Mouse (Mus musculus): ENCODE measurements around the gene Ctsf. TPM values are rescaled to one million over a fixed set of nuclear protein-coding genes. Genes with fewer than 3 reads are reported as not detected.
"Not testable (repeated sequence)": the region's sequence is repeated elsewhere in the genome, so short reads cannot be mapped to it uniquely, and the experiment has no call there.

Gene Ctsf
- polyA plus RNA-seq (2012; rRNA removed), result 138 and 145 TPM in 2 replicates

DNA sequence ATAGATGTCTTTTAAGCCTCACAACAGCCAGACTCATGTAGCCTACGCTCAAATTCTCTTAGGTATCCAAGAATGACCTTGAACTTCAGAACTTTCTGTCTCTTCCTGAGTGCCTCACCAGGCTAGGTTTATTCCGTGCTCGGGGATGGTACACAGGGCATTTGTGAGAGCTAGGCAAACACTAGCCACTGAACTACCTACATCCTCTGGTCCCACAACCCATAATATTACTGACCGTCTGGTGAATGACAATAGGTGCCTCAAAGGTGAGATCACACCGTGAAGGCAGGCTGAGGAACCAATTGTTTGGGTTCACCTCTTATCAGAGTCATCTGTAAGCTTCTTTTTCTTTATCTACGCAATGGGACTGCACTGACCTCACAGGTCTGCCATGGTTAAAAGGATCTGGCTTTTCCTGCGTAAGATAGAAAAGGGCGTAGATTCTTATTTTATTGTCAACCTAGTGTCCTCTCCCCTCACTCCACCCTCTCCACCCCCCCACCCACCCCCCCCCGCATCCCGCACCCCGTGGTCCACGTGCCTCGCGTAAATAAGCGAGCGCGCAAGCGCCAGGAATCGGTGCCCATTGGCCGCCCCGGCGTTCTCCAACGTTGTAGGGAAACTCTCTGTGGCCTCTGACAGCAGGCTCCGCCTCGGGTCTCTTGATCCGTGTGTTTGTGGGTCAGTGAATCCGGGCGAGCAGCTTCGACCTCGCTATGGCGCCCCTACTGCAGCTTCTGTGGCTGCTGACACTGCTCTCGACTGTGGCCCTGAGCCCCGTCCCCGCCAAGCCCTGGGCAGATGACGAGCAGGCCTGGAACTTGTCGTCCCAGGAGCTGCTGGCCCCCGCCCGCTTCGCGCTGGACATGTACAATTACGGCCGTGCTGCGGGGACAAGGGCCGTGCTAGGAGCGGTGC lies at the start of gene Ctsf:
Ctsf (plus strand) TSS at position 579 of the 918 bp plus-strand sequence.
- DNase-seq (ENCODE audit: extremely low spot score in 1 of 2, low spot score in 1 of 2), result peak; percentile 86 to 93

DNA sequence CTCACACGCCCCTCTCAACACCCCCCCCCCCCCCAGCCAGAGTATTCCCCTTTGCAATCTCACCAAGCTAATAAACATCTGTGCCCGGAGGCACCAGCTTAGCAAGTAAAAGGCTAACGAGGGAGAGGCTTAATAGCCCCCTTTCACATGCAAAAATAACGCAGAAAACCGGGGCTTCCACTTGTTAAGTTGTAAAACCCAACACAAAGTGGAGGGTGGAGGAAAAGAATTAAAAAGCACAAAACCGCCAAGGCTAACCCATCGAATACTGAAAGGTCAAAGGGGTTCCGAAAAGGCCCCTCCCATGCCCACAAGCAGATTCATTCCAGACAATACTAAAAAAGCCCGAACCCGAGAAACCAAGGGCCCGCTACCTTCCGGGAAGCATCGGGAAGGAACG lies 44.6 kb upstream of the Ctsf start:
- no peak for DNase-seq (ENCODE audit: extremely low spot score in 1 of 2, low spot score in 1 of 2)

DNA sequence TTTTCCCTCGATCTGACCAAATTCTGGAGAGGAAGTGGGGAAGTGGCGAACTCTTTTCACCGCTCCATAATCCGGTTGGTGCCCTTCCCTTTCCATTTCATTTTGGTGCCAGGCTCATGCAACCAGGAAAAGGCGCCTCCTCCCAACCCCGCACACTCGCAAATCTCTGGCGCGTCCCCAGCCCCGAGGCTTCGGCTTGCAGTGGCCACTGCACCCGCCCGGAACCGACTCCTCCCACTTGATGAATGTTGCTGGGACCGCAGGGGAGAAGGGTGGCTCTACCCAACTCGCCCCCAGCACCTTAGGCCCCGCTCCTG lies 44.2 kb upstream of the Ctsf start:
- no peak for DNase-seq (ENCODE audit: extremely low spot score in 1 of 2, low spot score in 1 of 2)

DNA sequence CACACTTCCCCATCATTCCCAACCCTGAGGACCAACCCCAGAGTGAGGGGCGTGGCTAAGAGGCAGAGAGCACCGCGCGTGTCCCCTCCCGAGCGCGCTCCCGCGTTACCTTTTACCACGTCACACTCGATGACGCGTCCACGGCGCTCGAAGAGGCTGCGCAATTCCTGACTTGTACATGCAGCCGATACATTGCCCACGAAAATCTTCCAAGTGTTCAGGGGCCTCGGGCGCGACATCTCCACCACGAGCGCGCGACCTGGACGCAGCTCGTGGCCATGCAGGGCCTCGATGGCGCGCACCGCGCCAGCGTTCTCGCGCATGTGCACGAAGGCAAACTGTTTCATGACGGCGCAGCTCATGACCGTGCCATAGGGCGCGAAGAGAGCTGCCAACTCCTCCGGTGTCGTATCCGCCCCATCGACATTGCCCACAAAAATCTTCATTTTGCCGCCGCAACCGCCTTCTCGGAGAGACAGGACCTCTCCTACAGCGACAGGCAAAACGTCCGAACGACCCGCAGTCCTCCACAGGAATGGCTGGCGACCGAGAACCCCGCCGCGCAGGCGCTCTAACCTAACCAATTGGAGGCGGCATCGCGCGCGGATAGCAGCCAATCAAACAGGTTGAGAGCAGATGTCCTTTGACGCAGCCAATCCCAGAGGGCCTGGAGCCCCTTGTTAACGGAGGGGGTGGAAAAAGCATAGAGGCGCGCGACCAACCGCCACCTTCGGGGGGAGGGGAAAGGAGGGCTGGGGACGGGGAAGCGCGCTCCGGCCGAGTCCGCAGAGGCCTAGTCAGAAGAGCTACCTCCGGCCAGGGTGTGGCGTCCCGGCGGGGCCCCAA lies 43.6 kb upstream of the Ctsf start, which contains the start of the genes Gm21992 and Rbm14:
Gm21992 (minus strand) TSS at position 550 of the 846 bp plus-strand sequence.
Rbm14 (minus strand) TSS at position 572 of the 846 bp plus-strand sequence.
- peak; percentile 97 to 99 for DNase-seq (ENCODE audit: extremely low spot score in 1 of 2, low spot score in 1 of 2)

DNA sequence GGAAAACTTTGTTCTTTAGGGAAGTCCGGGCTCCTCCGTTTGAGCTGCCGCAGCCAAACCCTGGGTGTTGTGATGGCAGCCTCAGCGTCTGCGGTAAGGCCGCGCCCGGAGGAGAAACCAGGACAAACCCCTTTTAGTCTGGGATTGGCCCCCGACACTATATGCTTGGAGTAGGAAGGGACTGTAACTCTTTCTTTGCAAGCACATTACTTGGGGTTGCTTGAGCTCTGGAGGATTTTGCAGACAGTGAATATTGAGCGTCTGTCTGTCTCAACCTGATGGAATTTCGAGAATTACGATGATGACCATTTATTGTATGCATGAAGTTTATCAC lies 43.1 kb upstream of the Ctsf start:
- DNase-seq (ENCODE audit: extremely low spot score in 1 of 2, low spot score in 1 of 2), result no peak

DNA sequence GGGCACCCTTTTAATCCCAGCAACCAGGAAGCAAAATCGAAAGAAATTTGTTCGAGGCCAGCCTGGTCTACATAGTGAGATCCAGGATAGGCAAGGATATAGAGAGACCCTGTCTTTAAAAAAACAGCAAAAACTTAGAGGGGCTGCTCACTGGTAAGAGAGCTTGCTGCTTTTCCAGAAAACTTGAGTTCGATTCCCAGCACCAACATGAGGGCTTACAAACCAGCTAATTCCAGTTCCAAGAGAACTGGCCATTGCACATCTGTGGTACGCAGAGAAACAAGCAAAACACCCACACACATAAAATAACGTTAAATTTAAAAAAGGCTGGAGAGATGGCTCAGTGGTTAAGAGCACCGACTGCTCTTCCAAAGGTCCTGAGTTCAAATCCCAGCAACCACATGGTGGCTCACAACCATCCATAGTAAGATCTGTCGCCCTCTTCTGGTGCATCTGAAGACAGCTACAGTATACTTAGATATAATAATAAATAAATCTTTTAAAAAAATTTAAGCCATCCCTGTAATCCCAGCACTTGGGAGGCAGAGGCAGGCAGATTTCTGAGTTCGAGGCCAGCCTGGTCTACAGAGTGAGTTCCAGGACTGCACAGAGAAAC lies 42.5 kb upstream of the Ctsf start:
- DNase-seq (ENCODE audit: extremely low spot score in 1 of 2, low spot score in 1 of 2), result not testable (repeated sequence)

DNA sequence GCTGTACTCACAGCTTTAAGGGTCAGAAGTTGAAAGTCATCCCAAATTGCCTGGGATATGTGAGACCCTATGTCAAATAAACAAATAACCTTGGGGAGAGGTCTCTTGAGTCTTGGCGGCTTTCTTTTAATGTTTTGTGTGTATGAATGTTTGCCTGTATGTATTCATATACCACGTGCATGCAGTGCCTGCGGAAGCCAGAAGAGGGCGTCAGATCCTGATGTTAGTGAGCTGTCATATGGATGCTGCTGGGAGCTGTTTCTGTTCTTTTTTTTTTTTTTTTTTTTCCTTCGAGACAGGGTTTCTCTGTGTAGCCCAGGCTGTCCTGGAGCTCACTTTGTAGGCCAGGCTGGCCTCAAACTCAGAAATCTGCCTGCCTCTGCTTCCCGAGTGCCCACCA lies 41.9 kb upstream of the Ctsf start:
- no peak for DNase-seq (ENCODE audit: extremely low spot score in 1 of 2, low spot score in 1 of 2)

DNA sequence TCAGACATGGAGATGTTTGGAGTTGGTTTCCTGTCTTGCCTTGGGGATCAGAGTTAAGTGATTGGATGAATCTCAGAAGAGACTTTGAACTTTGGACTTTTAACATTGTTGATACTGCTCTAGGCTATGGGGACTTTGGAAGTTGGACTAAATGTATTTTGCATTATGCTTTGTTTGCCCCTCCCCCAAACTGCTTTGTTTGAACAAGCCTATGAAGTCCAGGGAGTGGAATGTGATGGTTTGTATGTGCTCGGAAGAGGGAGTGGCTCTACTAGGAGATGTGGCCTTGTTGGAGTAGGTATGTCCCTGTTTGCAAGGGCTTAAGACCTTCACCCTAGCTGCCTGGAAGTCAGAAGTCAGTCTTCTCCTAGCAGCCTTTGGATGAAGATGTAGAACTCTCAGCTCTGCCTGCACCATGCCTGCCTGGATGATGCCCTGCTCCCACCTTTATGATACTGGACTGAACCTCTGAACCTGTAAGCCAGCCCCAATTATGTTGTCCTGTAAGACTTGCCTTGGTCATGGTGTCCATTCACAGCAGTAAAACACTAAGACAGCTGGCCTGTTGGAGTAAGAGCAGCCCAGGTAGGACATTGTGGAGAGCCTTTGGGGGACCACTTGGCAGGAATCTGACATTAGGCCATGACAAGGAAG lies 37.6 kb upstream of the Ctsf start:
- DNase-seq (ENCODE audit: extremely low spot score in 1 of 2, low spot score in 1 of 2), result no peak

DNA sequence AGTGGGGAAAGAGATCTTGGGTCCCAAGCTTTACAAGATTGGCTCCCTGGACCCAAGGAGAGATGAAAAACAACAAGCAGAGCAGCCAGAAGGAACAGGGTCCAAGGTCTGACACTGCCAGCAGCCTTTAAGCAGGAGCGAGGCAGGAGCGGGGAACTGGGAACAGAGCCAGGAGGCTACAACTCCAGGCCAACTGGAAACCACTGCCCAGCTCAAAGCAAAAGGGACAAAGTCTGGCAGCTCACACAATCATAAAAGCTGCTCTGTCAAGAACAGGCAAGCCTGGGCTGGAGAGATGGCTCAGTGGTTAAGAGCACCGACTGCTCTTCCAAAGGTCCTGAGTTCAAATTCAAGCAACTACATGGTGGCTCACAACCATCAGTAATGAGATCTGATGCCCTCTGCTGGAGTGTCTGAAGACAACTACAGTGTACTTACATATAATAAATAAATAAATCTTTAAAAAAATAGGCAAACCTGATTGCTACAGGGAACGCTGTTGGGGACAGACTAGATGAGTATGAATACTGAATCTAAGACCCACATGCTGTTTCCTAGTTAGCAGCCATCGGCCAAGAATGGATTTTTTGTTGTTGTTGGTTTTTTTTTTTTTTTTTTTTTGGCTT lies 34.1 kb upstream of the Ctsf start:
- peak; percentile 65 to 71 for DNase-seq (ENCODE audit: extremely low spot score in 1 of 2, low spot score in 1 of 2)

DNA sequence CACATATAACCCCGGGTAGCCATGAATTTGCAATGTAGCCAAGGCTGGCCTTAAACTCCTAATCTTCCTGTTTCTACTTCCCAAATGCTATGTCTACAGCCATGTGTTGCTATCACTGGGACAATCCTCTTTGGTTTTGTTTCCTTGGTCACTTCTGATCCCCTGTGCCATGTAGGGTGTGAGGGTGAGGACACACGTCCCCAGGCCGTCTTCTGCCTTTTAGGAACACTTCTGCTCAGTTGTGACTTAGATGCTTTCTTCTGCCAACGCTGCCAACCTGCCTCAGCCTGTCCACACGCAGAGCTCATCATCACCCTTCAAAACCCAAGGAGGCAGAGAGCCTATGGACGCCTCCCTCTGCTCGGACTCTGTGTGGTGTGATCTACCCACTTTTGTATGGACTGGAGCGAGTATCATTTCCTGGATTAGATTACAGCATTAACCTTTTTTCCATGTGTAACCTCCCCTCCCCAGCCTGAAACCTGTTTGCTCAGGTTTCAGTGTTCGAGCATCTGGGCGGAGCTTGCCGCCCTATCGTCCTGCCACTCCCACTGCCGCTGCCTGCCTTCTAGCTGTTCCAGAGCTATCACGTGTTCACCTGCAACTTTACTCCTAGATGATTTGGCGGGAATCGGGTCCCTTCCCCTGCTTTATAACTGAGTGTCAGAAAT lies 26.4 kb upstream of the Ctsf start:
- DNase-seq (ENCODE audit: extremely low spot score in 1 of 2, low spot score in 1 of 2), result no peak

DNA sequence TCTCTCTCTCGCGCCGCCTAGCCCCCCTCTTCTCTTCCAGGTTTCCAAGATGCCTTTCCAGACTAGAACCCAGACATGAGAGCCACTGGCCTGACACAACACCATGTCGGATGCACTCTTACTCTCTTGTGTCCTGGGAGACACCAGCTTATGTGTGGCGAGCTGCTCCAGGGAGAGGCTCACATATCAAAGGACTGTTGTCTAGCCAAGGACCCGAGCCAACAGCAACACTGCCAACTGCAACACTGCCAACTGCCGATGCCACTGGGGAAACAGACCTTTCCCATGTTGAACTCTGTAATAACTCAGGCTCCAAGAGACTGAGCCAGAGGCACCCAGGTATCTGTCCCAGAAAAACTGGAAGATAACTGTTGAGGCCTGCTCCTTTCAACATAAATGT lies 25.8 kb upstream of the Ctsf start:
- DNase-seq (ENCODE audit: extremely low spot score in 1 of 2, low spot score in 1 of 2), result peak in 1 of 2 experiments; percentile 59

DNA sequence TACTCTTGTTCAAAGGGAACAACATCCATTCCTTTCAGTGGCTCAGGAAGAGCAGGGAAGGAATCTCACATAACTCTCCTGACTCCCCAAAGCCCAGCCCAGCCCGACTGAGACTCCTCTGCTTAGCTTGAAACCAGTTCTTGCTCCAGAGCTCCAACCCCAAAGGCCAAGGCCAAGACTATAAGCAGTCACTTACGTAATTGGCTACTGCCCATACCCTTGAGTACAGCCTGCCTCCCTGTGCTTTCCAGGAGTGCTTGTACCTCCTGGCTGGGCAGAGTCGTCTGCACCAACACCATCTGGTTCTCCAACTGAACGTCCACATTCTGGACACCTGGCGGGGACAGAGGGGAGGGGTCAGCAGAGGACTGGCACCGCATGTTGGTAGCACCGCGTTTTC lies 21.0 kb upstream of the Ctsf start:
- no peak for DNase-seq (ENCODE audit: extremely low spot score in 1 of 2, low spot score in 1 of 2)

DNA sequence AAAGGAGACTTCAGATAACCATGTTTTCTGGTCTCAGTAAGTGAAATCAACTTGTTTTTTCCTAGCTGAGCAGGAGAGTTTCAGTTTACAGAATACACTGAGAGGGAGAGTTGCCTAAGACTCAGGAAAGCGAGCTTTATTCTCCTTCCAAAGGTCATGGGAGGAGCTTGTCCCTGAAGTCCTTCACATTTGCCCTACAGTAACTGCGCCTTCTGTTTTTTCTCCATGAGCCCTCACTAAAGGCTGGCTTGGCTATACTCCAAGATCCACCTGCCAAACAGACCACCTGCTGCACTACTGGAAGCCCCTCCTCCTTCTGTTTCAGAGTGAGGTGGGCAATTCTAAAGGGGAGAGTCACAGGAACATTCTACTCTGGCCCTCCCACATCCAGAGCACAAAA lies 18.8 kb upstream of the Ctsf start:
- no peak for DNase-seq (ENCODE audit: extremely low spot score in 1 of 2, low spot score in 1 of 2)

DNA sequence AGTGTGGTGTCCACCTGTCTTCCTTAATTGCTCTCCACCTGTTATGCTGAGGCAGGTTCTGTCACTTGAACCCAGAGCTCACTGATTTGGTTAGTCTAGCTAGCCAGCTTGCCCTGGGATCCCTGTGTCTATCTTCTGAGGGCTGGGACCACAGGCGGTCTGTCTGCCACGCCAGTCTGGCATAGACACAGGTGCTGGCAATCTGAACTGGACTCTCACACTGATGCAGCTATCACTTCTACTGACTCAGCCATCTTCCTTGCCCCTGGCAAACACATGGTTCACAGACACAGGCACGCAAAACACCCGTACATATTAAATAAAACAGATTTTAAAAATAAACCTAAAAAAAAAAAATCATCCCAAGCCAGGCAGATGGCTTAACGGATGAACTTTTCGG lies 17.9 kb upstream of the Ctsf start:
- no peak for DNase-seq (ENCODE audit: extremely low spot score in 1 of 2, low spot score in 1 of 2)

DNA sequence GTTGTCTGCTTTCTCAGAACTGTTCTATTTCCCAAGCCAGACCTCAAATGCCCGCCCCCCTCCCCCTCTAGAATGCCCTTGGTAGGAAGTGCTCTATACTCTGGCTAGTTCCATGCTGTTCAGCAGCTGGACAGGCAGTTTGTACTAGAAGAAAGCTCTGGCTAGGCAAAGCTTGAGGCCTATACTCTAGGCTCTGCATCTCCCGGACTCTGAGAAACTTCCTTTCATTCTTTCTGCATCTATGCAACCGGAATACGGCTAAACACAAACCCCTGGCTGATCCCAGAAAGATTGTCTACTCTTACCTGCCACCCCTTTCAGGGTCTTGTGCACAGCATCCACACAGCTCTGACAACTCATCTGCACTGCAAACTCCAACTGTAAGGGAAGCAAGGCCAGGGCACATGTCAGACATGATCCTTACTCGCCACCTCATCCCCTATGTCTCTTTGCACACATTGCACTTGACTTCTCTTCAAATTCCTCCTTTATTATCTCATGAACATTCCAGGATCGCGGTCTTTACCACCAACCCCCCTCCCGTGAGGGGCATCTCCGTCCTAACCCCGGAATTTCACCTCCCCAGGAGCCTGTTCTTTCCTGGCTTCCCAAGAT lies 16.3 kb upstream of the Ctsf start:
- DNase-seq (ENCODE audit: extremely low spot score in 1 of 2, low spot score in 1 of 2), result no peak

DNA sequence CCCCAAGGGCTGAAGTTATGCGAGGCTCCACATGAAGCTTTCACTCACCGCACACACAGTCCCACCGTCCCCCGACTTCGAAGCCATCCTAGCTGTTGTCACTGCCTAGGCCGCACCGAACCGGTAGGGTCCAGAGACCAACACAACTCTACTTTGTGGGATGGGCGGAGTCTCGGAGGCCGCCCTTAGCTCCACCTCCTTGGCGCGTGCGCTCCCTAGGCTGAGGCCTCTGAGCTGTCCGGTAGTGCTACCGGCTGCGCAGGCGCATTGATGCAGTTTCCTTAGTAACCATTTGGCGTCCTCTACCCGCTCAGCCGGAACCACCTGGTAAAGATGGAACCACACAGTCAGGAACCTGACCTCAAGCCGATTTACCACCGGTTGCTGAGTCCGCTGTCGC lies 15.8 kb upstream of the Ctsf start, which contains the start of the genes Ccs and Ccdc87:
Ccs (minus strand) TSS at position 184 of the 400 bp plus-strand sequence.
Ccdc87 (plus strand) TSS at position 218 of the 400 bp plus-strand sequence.
- peak; percentile 93 to 98 for DNase-seq (ENCODE audit: extremely low spot score in 1 of 2, low spot score in 1 of 2)

DNA sequence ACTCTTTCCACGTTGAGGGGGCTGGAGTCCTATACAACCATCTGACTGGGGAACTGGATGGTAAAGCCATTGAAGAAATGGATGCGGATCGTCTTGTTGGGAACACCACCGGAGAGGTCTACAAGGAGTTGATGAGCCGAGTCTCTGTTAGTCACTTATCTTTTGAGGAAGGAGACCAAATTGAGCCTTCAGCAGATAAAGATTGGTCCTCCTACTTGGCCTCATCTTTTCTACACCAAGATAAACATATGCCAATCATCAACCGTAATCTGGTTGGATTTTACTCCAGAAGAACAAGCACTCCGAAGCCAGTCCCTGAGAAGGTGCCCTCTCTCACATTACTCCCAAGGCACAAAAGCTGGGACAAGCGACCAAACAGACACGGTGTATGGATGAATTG lies 14.1 kb upstream of the Ctsf start:
- DNase-seq (ENCODE audit: extremely low spot score in 1 of 2, low spot score in 1 of 2), result no peak

DNA sequence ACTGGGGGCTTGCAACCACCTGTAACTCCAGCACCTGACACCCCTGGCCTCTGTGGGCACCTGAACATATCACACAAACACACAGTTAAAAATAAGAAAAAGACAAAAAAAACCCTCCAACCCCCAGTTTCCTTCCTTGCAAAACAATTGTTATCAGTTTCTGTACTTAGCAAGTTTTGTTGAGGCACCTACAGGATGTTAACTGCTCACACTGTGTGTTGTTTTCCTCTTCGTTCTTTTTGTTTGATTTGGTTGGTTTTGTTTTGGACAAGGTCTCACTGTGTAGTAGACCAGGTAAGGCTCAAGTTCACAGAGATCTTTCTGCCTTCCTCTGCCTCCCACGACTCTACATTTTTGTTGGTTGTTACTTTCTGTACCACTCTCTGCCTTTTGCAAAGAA lies 12.3 kb upstream of the Ctsf start:
- no peak for DNase-seq (ENCODE audit: extremely low spot score in 1 of 2, low spot score in 1 of 2)

DNA sequence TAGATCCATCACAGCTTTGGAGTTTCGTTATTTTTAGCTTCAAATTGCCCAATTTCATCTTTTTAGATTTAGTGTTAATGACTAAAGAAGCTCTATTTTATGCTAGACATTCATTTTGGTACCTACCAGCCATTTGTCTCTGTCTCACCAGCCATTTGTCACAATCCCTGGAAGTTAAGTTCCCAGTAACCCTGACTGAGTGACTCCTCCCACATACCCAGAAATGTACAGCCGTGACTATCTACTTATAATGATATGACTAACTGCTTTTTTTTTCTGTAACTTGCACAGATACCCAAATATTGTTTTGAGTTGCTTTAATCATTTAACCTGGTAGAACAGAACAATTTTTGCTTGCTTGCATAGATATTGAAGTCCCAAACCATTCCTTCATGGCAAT lies 9.1 kb upstream of the Ctsf start:
- no peak for DNase-seq (ENCODE audit: extremely low spot score in 1 of 2, low spot score in 1 of 2)
